Mouse (Mus musculus) left cerebral cortex, adult 9 months (tissue): ENCODE data around the gene Rapgef3.
A peak's percentile ranks its signal among the peaks of the same experiment; 100 is the strongest.

Experiments used
- DNase-seq, 2 experiments: peaks; one replicate each; pipeline ENCODE4 v3.0.0; 2022; ENCODE audit warnings: low spot score in 2 of 2

Gene Rapgef3

DNA sequence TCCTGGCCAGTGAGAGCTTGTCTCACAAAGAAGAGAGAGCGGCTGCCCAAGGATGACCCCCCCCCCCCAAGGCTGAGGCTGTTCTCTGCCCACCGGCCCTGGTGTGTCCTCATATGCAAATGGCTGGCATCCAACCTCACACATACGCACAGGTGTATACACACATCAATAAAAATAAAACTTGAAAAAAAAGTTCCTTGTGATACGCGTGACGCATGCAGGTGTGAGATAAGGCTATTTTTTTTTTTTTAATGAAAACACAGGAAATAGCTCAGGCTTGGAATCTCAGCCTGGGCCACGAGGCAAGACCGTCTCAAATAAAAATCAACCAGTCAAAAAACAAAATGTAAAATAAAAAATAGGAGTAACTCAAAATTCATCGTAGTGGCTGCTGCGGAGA is 21.5 kb downstream of the Rapgef3 start:
- no peak for DNase-seq

DNA sequence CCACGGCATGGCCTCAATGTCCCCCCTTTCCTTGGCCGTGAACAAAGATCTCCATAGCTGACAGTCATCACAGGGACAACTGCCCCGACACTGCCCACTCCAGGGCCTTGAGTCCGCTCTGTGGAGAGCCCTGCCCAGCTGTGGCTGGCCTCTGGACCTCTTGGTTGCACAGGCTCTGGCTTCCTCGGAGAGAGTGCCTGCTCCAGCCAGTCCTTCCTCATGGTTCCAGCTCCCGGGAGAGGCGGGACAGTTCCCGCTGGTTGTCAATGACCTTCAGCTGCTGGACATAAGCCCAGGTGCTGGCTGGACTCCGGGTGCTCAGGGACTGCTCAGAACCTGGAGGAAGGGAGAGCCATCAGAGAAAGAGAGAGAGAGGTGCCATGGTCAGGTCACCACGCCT is 22.4 kb downstream of the Rapgef3 start:
- DNase-seq = no peak

- no peak for DNase-seq
Observed at GRCm38 (mm10) chr15:97744930-97745329, 22.8 kb downstream of the Rapgef3 start.

DNA sequence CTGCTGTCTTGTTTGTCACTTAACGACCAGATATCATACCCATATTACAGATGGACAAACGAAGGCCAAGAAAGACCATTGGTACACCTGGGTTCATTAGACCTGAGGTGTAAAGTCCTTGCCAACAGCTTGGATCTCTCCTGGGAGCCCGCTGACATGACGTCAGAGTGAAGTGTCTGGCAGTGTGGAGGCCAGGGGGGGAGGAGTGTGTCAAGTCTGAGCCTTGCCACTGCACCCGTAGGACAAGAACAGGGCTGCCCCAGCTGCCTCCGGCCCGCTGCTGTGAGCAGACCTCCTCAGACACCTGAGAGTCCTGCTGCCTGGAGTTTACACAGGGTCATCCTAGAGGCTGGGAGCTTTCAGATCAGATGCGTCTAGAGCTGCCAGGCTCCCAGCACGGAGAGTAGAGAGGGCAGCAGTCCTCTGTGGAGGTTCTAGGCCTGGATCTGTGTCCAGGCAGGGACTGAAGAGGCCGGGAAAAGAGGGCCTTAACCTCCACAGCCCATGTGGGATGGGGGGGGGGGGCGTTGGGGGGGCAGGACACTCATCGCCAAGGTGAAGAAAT is 23.7 kb downstream of the Rapgef3 start:
- no peak for DNase-seq

DNA sequence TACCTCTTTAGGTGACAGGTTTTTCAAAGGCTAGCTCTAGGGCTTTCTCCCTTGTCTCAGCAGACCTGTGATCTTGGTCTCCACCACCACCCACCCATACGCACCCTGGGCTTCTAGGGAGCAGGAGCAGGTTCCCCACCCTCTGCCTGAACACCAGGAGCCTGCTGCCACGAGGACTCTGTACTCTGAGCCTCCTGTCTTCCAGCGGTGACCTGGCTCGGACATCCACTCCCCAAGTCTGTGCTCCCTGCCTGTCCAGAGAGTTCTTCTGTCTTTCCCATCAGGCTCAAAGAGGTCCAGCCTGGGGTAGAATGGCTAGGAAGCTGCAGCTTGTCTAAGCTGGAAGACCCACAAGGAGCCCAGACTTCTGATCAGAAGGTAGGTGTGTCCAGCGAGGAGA is 24.6 kb downstream of the Rapgef3 start:
- no peak for DNase-seq

GRCm38 (mm10) chr15:97742600-97742999 is 25.2 kb downstream of the Rapgef3 start:
- DNase-seq = no peak

DNA sequence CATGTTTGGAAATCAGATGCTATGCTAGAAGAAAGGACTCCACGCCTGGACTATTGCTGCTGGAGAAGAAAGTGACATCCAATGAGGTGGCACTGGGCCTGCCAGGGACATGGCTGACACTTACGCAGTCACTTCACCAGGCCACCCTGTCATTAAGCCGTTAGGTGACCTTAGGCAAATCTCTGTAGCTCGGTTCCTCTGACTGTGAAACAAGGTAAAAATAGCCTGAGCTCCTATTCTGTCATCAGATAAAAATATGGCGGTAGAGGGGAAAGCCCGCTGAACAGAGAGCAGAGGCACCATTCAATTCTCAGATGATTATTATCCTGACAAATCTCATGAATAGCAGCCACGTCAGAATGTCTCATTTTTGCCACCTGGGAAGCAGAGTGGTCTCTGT is 25.7 kb downstream of the Rapgef3 start:
- DNase-seq = no peak

DNA sequence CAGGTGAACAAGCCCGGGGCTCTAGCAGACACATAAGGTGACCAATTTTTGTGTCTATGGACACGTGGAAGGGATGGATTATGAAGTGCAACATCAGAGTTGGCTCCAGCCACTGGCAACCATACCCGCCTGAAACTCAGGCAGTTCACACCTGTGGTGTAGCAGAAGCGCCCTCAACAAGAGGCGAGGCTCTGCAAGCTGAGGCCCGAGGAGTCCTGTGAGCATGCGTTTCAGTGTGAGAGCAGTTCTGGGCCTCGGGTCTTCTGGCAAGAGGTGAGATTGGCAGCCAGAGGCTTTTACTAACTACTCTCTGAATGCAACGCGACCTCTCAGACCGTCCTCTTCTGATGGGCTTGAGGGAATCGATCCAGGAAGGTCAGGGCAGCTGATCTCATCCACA is 26.1 kb downstream of the Rapgef3 start:
- DNase-seq = no peak

GRCm38 (mm10) chr15:97740283-97740732 is 27.5 kb downstream of the Rapgef3 start:
- DNase-seq = no peak

DNA sequence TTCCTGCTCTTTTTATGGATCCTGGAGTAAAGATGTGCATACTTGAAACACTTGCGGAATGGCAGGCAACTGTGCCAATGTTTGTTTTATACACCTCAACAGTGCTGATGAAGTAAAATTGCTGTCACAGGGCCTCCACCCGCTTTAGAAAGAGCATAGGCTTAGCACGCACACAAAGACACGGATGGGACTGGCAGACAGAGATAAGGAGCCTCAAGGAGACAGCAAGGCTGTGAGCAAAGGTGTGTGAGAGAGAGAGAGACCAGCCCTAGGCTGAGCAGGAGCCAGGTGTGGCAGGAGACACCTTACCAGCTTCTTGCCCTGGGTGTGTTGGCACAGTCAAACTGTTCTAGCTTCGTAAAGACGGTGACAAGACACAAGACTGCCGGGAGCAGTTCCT is 28.8 kb downstream of the Rapgef3 start:
- DNase-seq = no peak

GRCm38 (mm10) chr15:97731988-97732387 is 35.8 kb downstream of the Rapgef3 start:
- DNase-seq = no peak

- DNase-seq = no peak
Observed at GRCm38 (mm10) chr15:97731111-97731510, 36.7 kb downstream of the Rapgef3 start, which contains the start of gene Endou. Endou (minus strand) TSS chr15:97731339.

- no peak for DNase-seq
Observed at GRCm38 (mm10) chr15:97730365-97730764, 37.4 kb downstream of the Rapgef3 start.

DNA sequence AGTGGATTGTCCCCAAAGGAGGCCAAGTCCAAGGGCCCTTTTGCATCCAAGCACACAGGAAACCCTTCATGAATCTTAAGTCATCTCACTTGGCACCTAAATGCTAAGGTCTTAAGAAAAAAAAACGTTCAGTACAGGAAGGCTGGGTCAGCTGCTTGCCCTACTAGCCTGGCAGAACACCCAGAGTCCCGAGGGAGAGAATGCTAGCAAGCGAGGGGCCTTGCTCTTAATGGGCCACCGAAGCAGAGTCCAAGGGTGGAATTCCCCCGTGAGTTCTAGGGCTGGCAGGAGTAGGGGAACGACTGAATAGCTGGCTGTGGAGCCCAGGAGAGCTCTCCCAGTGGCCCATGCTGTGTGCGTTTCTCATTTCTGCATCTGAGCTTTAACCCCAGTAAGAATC is 39.0 kb downstream of the Rapgef3 start:
- peak; percentile 25 to 46 for DNase-seq

DNA sequence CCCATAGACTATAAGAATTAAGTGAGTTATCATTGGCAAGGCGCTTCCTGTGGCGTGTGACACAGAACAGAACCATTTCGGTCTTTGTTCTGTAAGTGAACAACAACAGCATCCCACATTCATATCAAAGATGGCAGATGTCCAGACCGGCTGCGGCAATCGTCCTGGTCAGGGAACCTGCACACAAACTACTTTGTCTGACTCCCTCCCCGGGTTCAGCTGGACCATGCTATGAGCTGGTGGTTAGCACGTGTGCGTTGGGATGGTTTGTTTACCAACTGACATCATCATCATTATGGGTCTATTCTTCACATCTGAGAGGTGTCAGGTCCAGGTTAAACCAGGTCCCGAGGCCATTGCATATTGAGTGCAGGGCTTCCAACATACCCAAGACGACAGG is 39.4 kb downstream of the Rapgef3 start:
- no peak for DNase-seq

- no peak for DNase-seq
Observed at GRCm38 (mm10) chr15:97727520-97727919, 40.3 kb downstream of the Rapgef3 start.

DNA sequence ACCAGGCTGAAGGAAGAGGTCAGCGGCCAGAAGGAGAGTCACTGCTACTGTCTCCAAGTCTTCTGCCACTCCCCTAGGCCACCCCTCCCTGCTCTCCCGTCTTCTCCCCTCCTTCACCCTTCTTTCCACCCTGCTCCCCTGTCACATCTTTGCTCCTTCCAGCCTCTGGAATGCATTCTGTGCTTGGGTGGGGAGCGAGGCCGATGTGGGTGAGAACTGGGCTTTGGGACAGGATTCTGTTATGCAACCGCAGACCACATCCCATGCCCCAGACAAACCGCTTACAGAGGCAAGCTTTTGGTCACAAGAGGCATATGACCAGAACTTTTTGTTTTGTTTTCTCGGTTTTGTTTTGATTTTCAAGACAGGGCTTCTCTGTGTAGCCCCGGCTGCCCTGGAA is 40.7 kb downstream of the Rapgef3 start:
- DNase-seq = no peak

- no peak for DNase-seq
Observed at GRCm38 (mm10) chr15:97726310-97726709, 41.5 kb downstream of the Rapgef3 start.

DNA sequence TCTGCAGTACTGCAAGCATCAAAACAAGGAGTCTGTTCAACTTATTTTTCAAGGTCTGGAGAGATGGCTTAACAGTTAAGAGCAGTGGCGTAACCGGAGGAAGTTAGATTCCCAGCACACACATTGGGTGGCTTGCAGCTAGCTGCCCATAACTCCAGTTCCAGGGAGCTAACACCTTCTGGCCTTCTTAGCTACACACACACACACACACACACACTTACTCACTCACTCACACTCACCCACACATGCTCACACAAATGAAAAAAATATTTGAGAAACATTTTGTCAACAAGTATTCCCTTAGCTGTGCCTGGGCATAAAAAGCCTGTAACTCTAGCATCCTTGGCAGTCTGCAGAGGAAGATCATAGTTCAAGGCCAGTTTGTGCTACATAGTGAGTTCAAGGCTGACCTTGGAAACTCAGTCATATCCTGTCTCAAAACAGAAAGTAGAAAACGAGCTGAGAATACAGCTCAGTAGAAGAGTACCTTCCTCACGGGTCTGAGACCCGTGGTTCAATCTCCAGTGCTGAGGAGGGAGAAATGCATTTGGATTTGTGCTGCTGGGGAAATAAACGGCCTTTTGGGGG is 42.5 kb downstream of the Rapgef3 start:
- DNase-seq = no peak

- DNase-seq = no peak
Observed at GRCm38 (mm10) chr15:97724346-97725197, 43.2 kb downstream of the Rapgef3 start.

DNA sequence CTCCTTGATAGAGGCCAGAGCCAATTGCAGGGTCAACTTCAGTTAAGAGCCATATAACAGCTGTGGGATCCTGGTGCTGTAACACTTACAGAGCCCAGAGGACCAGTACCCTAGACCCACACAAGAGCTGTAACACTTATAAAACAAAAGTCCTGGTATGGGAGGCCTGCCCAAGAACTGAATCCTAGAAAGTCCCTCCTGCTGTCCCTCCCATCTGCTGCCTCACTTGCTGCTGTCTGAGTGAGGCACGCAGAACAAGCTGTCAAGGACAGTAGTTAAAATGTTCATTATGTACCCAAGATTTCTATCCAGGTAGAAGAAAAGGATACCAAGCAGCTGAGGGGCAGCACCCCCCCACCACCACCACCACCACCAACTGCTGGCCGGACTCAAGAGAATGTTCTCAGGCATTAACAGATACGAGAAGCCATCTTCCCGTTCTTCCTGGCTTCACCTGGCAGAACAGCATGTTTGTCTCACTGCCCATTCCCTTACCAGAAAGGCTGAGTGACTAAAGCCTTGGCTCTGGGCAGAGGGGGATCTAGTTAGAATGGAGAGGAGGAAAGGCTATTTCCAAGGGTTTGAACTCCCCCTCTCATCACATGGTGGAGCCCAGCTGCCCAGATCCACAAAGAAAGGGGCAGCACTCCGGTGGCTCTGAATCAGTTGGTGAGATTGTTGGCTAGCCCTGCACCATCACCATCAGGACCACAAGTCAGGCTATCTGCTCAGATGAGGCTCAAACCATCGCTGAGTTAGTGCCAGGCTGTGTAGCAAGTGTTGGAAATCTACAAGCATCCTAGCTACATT is 44.0 kb downstream of the Rapgef3 start:
- no peak for DNase-seq
